ENCODE assay signal across 8 mouse cellular contexts in genomic region chr11:44586047-44586696, GRCm38 (mm10). TPM values are rescaled to one million over a fixed set of nuclear protein-coding genes. Genes with fewer than 3 reads are reported as not detected.
DNase-seq lines count a peak whose midpoint lies in the region; ATAC-seq and TF ChIP-seq lines count a peak whose summit lies in the region.

No protein-coding gene starts in this region.

- 11% methylated on average over 3 of the region's 3 CpGs for WGBS in lung, postnatal 0 days

- H3K9me3 ChIP-seq in ES-Bruce4 (replicated peaks; ENCODE audit: control insufficient read depth, insufficient read depth, low read length, poor library complexity, severe bottlenecking): no peaks in the 10 kb centered on the region
- H3K9me3 ChIP-seq in lung, postnatal 0 days (ENCODE audit: low read length): no peaks in the 10 kb centered on the region

- TF ChIP-seq CTCF in ES-Bruce4 (IDR thresholded peaks at IDR 0.05; ENCODE audit: low read depth, low read length): peak; percentile 38
- peak; percentile 95 for TF ChIP-seq CTCF in lung, postnatal 0 days (IDR thresholded peaks at IDR 0.05)

- TF ChIP-seq EP300 in ES-Bruce4 (IDR thresholded peaks at IDR 0.05; ENCODE audit: insufficient read depth, low read depth, low read length): no peak
- TF ChIP-seq EP300 in lung, postnatal 0 days (IDR thresholded peaks at IDR 0.05): no peak

- peak; percentile 84 for ATAC-seq in frontal cortex, adult (ENCODE audit: low TSS enrichment)
- no peak for ATAC-seq in lung, postnatal 0 days

- no peak overlapping the region for H3K4me3 ChIP-seq in ES-Bruce4 (ENCODE audit: low read depth, low read length)
- no peak overlapping the region for H3K4me3 ChIP-seq in lung, postnatal 0 days (ENCODE audit: low read depth, low read length)

- no peaks in the 10 kb centered on the region; the same call in 1 of the 2 replicates for H3K27me3 ChIP-seq in ES-Bruce4 (ENCODE audit: control insufficient read depth, insufficient read depth, low read length, poor library complexity, severe bottlenecking)
- H3K27me3 ChIP-seq in lung, postnatal 0 days (replicated peaks; ENCODE audit: insufficient read depth, low read length): no peaks in the 10 kb centered on the region

- DNase-seq in adrenal gland, adult (ENCODE audit: inconsistent age in 2 of 2, low spot score in 1 of 2): peak; percentile 47 to 92
- DNase-seq in adrenal gland, postnatal 4 days (ENCODE audit: low spot score in 2 of 2): no peak
- peak; percentile 78 for DNase-seq in cerebellum, adult 8-10 months
- peak; percentile 79 for DNase-seq in kidney, postnatal 14 days
- peak; percentile 81 for DNase-seq in lung, postnatal 0 days (ENCODE audit: low spot score)
- DNase-seq in retina, postnatal 7 days (ENCODE audit: low read depth, low spot score): peak; percentile 78

- no peaks in the 10 kb centered on the region for H3K4me1 ChIP-seq in ES-Bruce4 (ENCODE audit: control insufficient read depth, insufficient read depth, low read length)
- no peaks in the 10 kb centered on the region for H3K4me1 ChIP-seq in lung, postnatal 0 days (ENCODE audit: insufficient read depth, low read depth, low read length)

- H3K27ac ChIP-seq in ES-Bruce4 (ENCODE audit: insufficient read depth, low read length): no peak overlapping the region
- no peak overlapping the region for H3K27ac ChIP-seq in lung, postnatal 0 days (ENCODE audit: low read length)

- TF ChIP-seq POLR2A in ES-Bruce4 (IDR thresholded peaks at IDR 0.05; ENCODE audit: insufficient read depth, low read length): no peak

- no peak overlapping the region for H3K9ac ChIP-seq in ES-Bruce4 (ENCODE audit: low read depth, poor library complexity, severe bottlenecking)
- no peak overlapping the region for H3K9ac ChIP-seq in lung, postnatal 0 days (replicated peaks; ENCODE audit: low read depth)

- H3K4me2 ChIP-seq in lung, postnatal 0 days (replicated peaks; ENCODE audit: low read depth, low read length): no peak overlapping the region

- H3K36me3 ChIP-seq in ES-Bruce4 (ENCODE audit: control insufficient read depth, insufficient read depth, low read length, poor library complexity, severe bottlenecking): no peaks in the 10 kb centered on the region
- no peaks in the 10 kb centered on the region for H3K36me3 ChIP-seq in lung, postnatal 0 days (ENCODE audit: insufficient read depth, low read length)

RNA-seq across cellular contexts. Expression of gene Ebf1, which starts 30.9 kb away (rescaled TPM):
- total RNA-seq in adrenal gland, postnatal 4 days (2021): 10 to 100 TPM; 32.5 to 36.8 TPM
- polyA plus RNA-seq in ES-Bruce4 (2011; ENCODE audit: insufficient read depth, insufficient read length, low read depth, missing spikeins): 0.93 and 2.3 TPM in 2 replicates
- 8.8 and 9.1 TPM in 2 replicates for polyA plus RNA-seq in lung, postnatal 0 days (2015; fragmentation: Nextera tagmentation; extraction: Ambion mirVana)

Comparison
In these comparisons a context has a peak if more than half of its experiments do, and no peak if none do; other contexts are left out.
1. DNase-seq: peak in adrenal gland, adult (2 of 2), cerebellum, adult 8-10 months (single experiment), kidney, postnatal 14 days (single experiment), lung, postnatal 0 days (single experiment) and retina, postnatal 7 days (single experiment); none in adrenal gland, postnatal 4 days (0 of 2).